Mouse (Mus musculus) hindbrain, embryonic 10.5 days (tissue): ENCODE data around the gene Sbno2. TPM values are rescaled to one million over a fixed set of nuclear protein-coding genes. Genes with fewer than 3 reads are reported as not detected.

ENCODE experiments used
- DNase-seq: peaks from one replicate; pipeline ENCODE4 v3.0.0-alpha.2; 2017; ENCODE audit warnings: low spot score
- H3K27ac ChIP-seq: fragments of 300-500 bp; sonication (generic); 2 replicates; pipeline ENCODE4 v1.5.1; 2016; ENCODE audit warnings: mild to moderate bottlenecking, moderate library complexity
- H3K27me3 ChIP-seq: fragments of 300-500 bp; sonication (generic); 2 replicates; pipeline ENCODE4 v1.6.1; 2016; ENCODE audit warnings: mild to moderate bottlenecking; ENCODE audit not compliant: poor library complexity, insufficient read depth, severe bottlenecking
- H3K36me3 ChIP-seq: fragments of 300-500 bp; sonication (generic); 2 replicates; pipeline ENCODE4 v1.6.1; 2016; ENCODE audit warnings: mild to moderate bottlenecking, moderate library complexity
- H3K4me1 ChIP-seq: fragments of 300-500 bp; sonication (generic); replicated peaks from 2 replicates; pipeline ENCODE4 v1.6.1; 2016; ENCODE audit warnings: mild to moderate bottlenecking
- H3K4me3 ChIP-seq: fragments of 300-500 bp; sonication (generic); 2 replicates; pipeline ENCODE4 v1.5.1; 2016; ENCODE audit warnings: mild to moderate bottlenecking, moderate library complexity
- H3K9me3 ChIP-seq: fragments of 300-500 bp; sonication (generic); 2 replicates; pipeline ENCODE4 v1.6.1; 2016; ENCODE audit warnings: mild to moderate bottlenecking, moderate library complexity
- WGBS: fragments of 180-500 bp; shearing (Covaris S2); methylation state at CpG from one replicate; pipeline ENCODE4 v1.1.7; 2016; 5-methylcytosine and 5-hydroxymethylcytosine counted together
- polyA plus RNA-seq: library from polyadenylated mRNA; unstranded; fragments of >200 nt; fragmentation: Nextera tagmentation; extraction: Ambion mirVana; gene quantifications from 2 replicates; pipeline ENCODE4 v1.2.1, GENCODE M21; 2016

The Sbno2 gene
- polyA plus RNA-seq, 1 experiment from 2014 or later = 17.2 TPM

- peak; percentile 60 for DNase-seq
- no peaks in the 10 kb centered on the region for H3K9me3 ChIP-seq
- H3K36me3 ChIP-seq = peaks cover 34% of the 10 kb centered on the region
- peaks cover 60% of the 10 kb centered on the region for H3K27me3 ChIP-seq
- under 1% methylated on average over 85 of the region's 94 CpGs for WGBS
- peak within 1 kb of the TSS; percentile 84 for H3K4me3 ChIP-seq
- peaks cover 70% of the 10 kb centered on the region for H3K4me1 ChIP-seq
- H3K27ac ChIP-seq = peak within 1 kb of the TSS; percentile 93
Measured at GRCm38 (mm10) chr10:80138553-80139438, 33.4 kb upstream of the Sbno2 start, which contains the start of gene Atp5d. Gene Atp5d, plus strand, starts transcription at chr10:80138632.

GRCm38 (mm10) chr10:80137626-80138552, 32.5 kb upstream of the Sbno2 start:
- peaks cover 61% of the 10 kb centered on the region for H3K4me1 ChIP-seq
- H3K27me3 ChIP-seq = peaks cover 69% of the 10 kb centered on the region

GRCm38 (mm10) chr10:80136952-80137625, 31.7 kb upstream of the Sbno2 start:
- Histone ChIP-seq H3K4me1 (peaks cover 59% of the 10 kb centered on the region), H3K27me3 (peaks cover 77% of the 10 kb centered on the region), H3K9me3 (no peaks in the 10 kb centered on the region), H3K4me3 (peak overlapping the region; percentile 84), H3K36me3 (peaks cover 45% of the 10 kb centered on the region), H3K27ac (peak overlapping the region; percentile 93)
- peak; percentile 47 for DNase-seq
- 4% methylated on average over 29 of the region's 29 CpGs for WGBS

More at GRCm38 (mm10) chr10:80137626-80138552, 32.5 kb upstream of the Sbno2 start:
- H3K4me3 ChIP-seq = peak overlapping the region; percentile 84
- 3% methylated on average over 32 of the region's 33 CpGs for WGBS
- H3K36me3 ChIP-seq = peaks cover 37% of the 10 kb centered on the region
- peak; percentile 60 for DNase-seq
- H3K27ac ChIP-seq = peak overlapping the region; percentile 93
- no peaks in the 10 kb centered on the region for H3K9me3 ChIP-seq

GRCm38 (mm10) chr10:80136179-80136951, 31.0 kb upstream of the Sbno2 start:
- peaks cover 59% of the 10 kb centered on the region for H3K4me1 ChIP-seq
- H3K4me3 ChIP-seq = peak overlapping the region; percentile 84
- peak overlapping the region; percentile 93 for H3K27ac ChIP-seq
- DNase-seq = peak; percentile 19
- peaks cover 81% of the 10 kb centered on the region for H3K27me3 ChIP-seq
- WGBS = 13% methylated on average over 49 of the region's 49 CpGs
- H3K36me3 ChIP-seq = peaks cover 52% of the 10 kb centered on the region
- H3K9me3 ChIP-seq = no peaks in the 10 kb centered on the region

GRCm38 (mm10) chr10:80135641-80136040, 30.3 kb upstream of the Sbno2 start:
- H3K36me3 ChIP-seq = peaks cover 60% of the 10 kb centered on the region
- no peak overlapping the region for H3K4me3 ChIP-seq
- H3K9me3 ChIP-seq = no peaks in the 10 kb centered on the region
- peaks cover 88% of the 10 kb centered on the region for H3K27me3 ChIP-seq
- WGBS = 93% methylated on average over 1 of the region's 1 CpGs
- no peak for DNase-seq
- no peak overlapping the region for H3K27ac ChIP-seq
- peaks cover 59% of the 10 kb centered on the region for H3K4me1 ChIP-seq

- Histone ChIP-seq H3K27me3 (peaks cover 87% of the 10 kb centered on the region), H3K27ac (no peak overlapping the region), H3K4me1 (peaks cover 58% of the 10 kb centered on the region), H3K36me3 (peaks cover 64% of the 10 kb centered on the region), H3K4me3 (no peak overlapping the region), H3K9me3 (no peaks in the 10 kb centered on the region)
- DNase-seq = no peak
- 85% methylated on average over 10 of the region's 10 CpGs for WGBS
Measured at GRCm38 (mm10) chr10:80135161-80135560, 29.8 kb upstream of the Sbno2 start.

- Histone ChIP-seq H3K27ac (no peak overlapping the region), H3K36me3 (peaks cover 72% of the 10 kb centered on the region), H3K4me1 (peaks cover 60% of the 10 kb centered on the region), H3K9me3 (no peaks in the 10 kb centered on the region), H3K4me3 (no peak overlapping the region), H3K27me3 (peaks cover 86% of the 10 kb centered on the region)
- DNase-seq = no peak
- 93% methylated on average over 9 of the region's 9 CpGs for WGBS
Measured at GRCm38 (mm10) chr10:80134421-80134820, 29.1 kb upstream of the Sbno2 start.

GRCm38 (mm10) chr10:80133226-80133849, 28.0 kb upstream of the Sbno2 start:
- no peaks in the 10 kb centered on the region for H3K9me3 ChIP-seq
- peak overlapping the region; percentile 16; the same call in 1 of the 2 replicates for H3K27ac ChIP-seq
- no peak for DNase-seq
- WGBS = 84% methylated on average over 8 of the region's 8 CpGs
- peaks cover 83% of the 10 kb centered on the region for H3K36me3 ChIP-seq
- H3K27me3 ChIP-seq = peaks cover 83% of the 10 kb centered on the region
- peak overlapping the region; percentile 16 for H3K4me3 ChIP-seq
- H3K4me1 ChIP-seq = peaks cover 49% of the 10 kb centered on the region

GRCm38 (mm10) chr10:80131952-80132350, 26.6 kb upstream of the Sbno2 start:
- Histone ChIP-seq H3K9me3 (no peaks in the 10 kb centered on the region), H3K4me3 (peak overlapping the region; percentile 37), H3K4me1 (peaks cover 35% of the 10 kb centered on the region), H3K27ac (peak overlapping the region; percentile 67), H3K36me3 (peaks cover 96% of the 10 kb centered on the region), H3K27me3 (peaks cover 69% of the 10 kb centered on the region)
- DNase-seq = peak; percentile 55
- 27% methylated on average over 27 of the region's 27 CpGs for WGBS

- Histone ChIP-seq H3K4me3 (peak overlapping the region; percentile 37), H3K36me3 (peaks cover 98% of the 10 kb centered on the region), H3K27ac (peak overlapping the region; percentile 67), H3K4me1 (peaks cover 30% of the 10 kb centered on the region), H3K27me3 (peaks cover 64% of the 10 kb centered on the region), H3K9me3 (no peaks in the 10 kb centered on the region)
- WGBS = 14% methylated on average over 55 of the region's 55 CpGs
- DNase-seq = peak; percentile 63
Measured at GRCm38 (mm10) chr10:80131316-80131951, 26.1 kb upstream of the Sbno2 start.
